Mouse (Mus musculus): ENCODE data around the gene Camk1d. TPM values are rescaled to one million over a fixed set of nuclear protein-coding genes. Genes with fewer than 3 reads are reported as not detected.

The Camk1d gene
- total and polyA plus RNA-seq, 2 experiments, result 17.0 to 47.7 TPM

- Histone ChIP-seq H3K27me3 (ENCODE audit: control insufficient read depth, insufficient read depth, low read length) (no peaks in the 10 kb centered on the region), H3K4me3 (ENCODE audit: insufficient read depth, low read depth, low read length) (no peak overlapping the region), H3K27ac (replicated peaks; ENCODE audit: insufficient read depth, low read depth, low read length) (no peak overlapping the region), H3K9ac (ENCODE audit: low read depth, low read length) (no peak overlapping the region), H3K79me2 (ENCODE audit: control insufficient read depth, insufficient read depth, low read length) (peaks cover 3% of the 10 kb centered on the region; the same call in 1 of the 2 replicates), H3K36me3 (ENCODE audit: control insufficient read depth, insufficient read depth, low read length) (no peaks in the 10 kb centered on the region), H3K4me1 (ENCODE audit: control insufficient read depth, insufficient read depth, low read length) (peaks cover 4% of the 10 kb centered on the region)
- TF ChIP-seq POLR2A (IDR thresholded peaks at IDR 0.05; ENCODE audit: extremely low read depth, insufficient read depth, low read length) (no peak), CTCF (IDR thresholded peaks at IDR 0.05; ENCODE audit: low read depth, low read length) (no peak)
- WGBS, result 84% methylated on average over 5 of the region's 5 CpGs
- no peak for DNase-seq (ENCODE audit: extremely low read depth, low read depth, low spot score)
These were observed 293.6 kb downstream of the Camk1d start for GRCm38 (mm10) chr2:5420621-5421196.

GRCm38 (mm10) chr2:5418802-5419201 lies 295.5 kb downstream of the Camk1d start:
- TF ChIP-seq CTCF (IDR thresholded peaks at IDR 0.05; ENCODE audit: low read depth, low read length), result no peak
- TF ChIP-seq POLR2A (IDR thresholded peaks at IDR 0.05; ENCODE audit: extremely low read depth, insufficient read depth, low read length), result no peak
- DNase-seq (ENCODE audit: extremely low read depth, low read depth, low spot score), result no peak

GRCm38 (mm10) chr2:5417158-5418032 lies 296.9 kb downstream of the Camk1d start:
- 66% methylated on average over 6 of the region's 6 CpGs for WGBS
- no peaks in the 10 kb centered on the region for H3K36me3 ChIP-seq (ENCODE audit: control insufficient read depth, insufficient read depth, low read length)
- H3K4me3 ChIP-seq (ENCODE audit: insufficient read depth, low read depth, low read length), result no peak overlapping the region
- H3K9ac ChIP-seq (ENCODE audit: low read depth, low read length), result no peak overlapping the region
- no peak for TF ChIP-seq POLR2A (IDR thresholded peaks at IDR 0.05; ENCODE audit: extremely low read depth, insufficient read depth, low read length)
- no peaks in the 10 kb centered on the region for H3K27me3 ChIP-seq (ENCODE audit: control insufficient read depth, insufficient read depth, low read length)
- H3K79me2 ChIP-seq (ENCODE audit: control insufficient read depth, insufficient read depth, low read length), result no peaks in the 10 kb centered on the region; the same call in 1 of the 2 replicates
- peaks cover 4% of the 10 kb centered on the region for H3K4me1 ChIP-seq (ENCODE audit: control insufficient read depth, insufficient read depth, low read length)
- DNase-seq (ENCODE audit: extremely low read depth, low read depth, low spot score), result peak; percentile 87
- no peak overlapping the region for H3K27ac ChIP-seq (replicated peaks; ENCODE audit: insufficient read depth, low read depth, low read length)

More at GRCm38 (mm10) chr2:5418802-5419201, 295.5 kb downstream of the Camk1d start:
- H3K36me3 ChIP-seq (ENCODE audit: control insufficient read depth, insufficient read depth, low read length), result no peaks in the 10 kb centered on the region
- no peak overlapping the region for H3K9ac ChIP-seq (ENCODE audit: low read depth, low read length)
- no peak overlapping the region for H3K4me3 ChIP-seq (ENCODE audit: insufficient read depth, low read depth, low read length)
- no peaks in the 10 kb centered on the region for H3K27me3 ChIP-seq (ENCODE audit: control insufficient read depth, insufficient read depth, low read length)
- H3K79me2 ChIP-seq (ENCODE audit: control insufficient read depth, insufficient read depth, low read length), result peaks cover 1% of the 10 kb centered on the region; the same call in 1 of the 2 replicates
- H3K4me1 ChIP-seq (ENCODE audit: control insufficient read depth, insufficient read depth, low read length), result peaks cover 4% of the 10 kb centered on the region
- 92% methylated on average over 4 of the region's 4 CpGs for WGBS
- no peak overlapping the region for H3K27ac ChIP-seq (replicated peaks; ENCODE audit: insufficient read depth, low read depth, low read length)

GRCm38 (mm10) chr2:5411774-5412173 lies 302.5 kb downstream of the Camk1d start:
- H3K4me3 ChIP-seq (ENCODE audit: insufficient read depth, low read depth, low read length), result no peak overlapping the region
- no peaks in the 10 kb centered on the region for H3K27me3 ChIP-seq (ENCODE audit: control insufficient read depth, insufficient read depth, low read length)
- H3K27ac ChIP-seq (replicated peaks; ENCODE audit: insufficient read depth, low read depth, low read length), result no peak overlapping the region
- no peak for TF ChIP-seq CTCF (IDR thresholded peaks at IDR 0.05; ENCODE audit: low read depth, low read length)
- TF ChIP-seq POLR2A (IDR thresholded peaks at IDR 0.05; ENCODE audit: extremely low read depth, insufficient read depth, low read length), result no peak
- DNase-seq (ENCODE audit: extremely low read depth, low read depth, low spot score), result no peak
- H3K36me3 ChIP-seq (ENCODE audit: control insufficient read depth, insufficient read depth, low read length), result no peaks in the 10 kb centered on the region
- no peaks in the 10 kb centered on the region for H3K4me1 ChIP-seq (ENCODE audit: control insufficient read depth, insufficient read depth, low read length)
- no peaks in the 10 kb centered on the region for H3K79me2 ChIP-seq (ENCODE audit: control insufficient read depth, insufficient read depth, low read length)
- no peak overlapping the region for H3K9ac ChIP-seq (ENCODE audit: low read depth, low read length)
- 84% methylated on average over 2 of the region's 2 CpGs for WGBS

- no peak overlapping the region for H3K9ac ChIP-seq (ENCODE audit: low read depth, low read length)
- peak; percentile 31 for DNase-seq (ENCODE audit: extremely low read depth, low read depth, low spot score)
- H3K4me1 ChIP-seq (ENCODE audit: control insufficient read depth, insufficient read depth, low read length), result peaks cover 6% of the 10 kb centered on the region; the same call in 1 of the 2 replicates
- H3K79me2 ChIP-seq (ENCODE audit: control insufficient read depth, insufficient read depth, low read length), result peaks cover 5% of the 10 kb centered on the region; the same call in 1 of the 2 replicates
- H3K4me3 ChIP-seq (ENCODE audit: insufficient read depth, low read depth, low read length), result no peak overlapping the region
- H3K36me3 ChIP-seq (ENCODE audit: control insufficient read depth, insufficient read depth, low read length), result no peaks in the 10 kb centered on the region
- WGBS, result 57% methylated on average over 3 of the region's 3 CpGs
- no peaks in the 10 kb centered on the region for H3K27me3 ChIP-seq (ENCODE audit: control insufficient read depth, insufficient read depth, low read length)
- peak; percentile 33; the same call in 1 of the 2 replicates for TF ChIP-seq CTCF (IDR thresholded peaks at IDR 0.05; ENCODE audit: low read depth, low read length)
- TF ChIP-seq POLR2A (IDR thresholded peaks at IDR 0.05; ENCODE audit: extremely low read depth, insufficient read depth, low read length), result no peak
- no peak overlapping the region for H3K27ac ChIP-seq (replicated peaks; ENCODE audit: insufficient read depth, low read depth, low read length)
These were observed 310.5 kb downstream of the Camk1d start for GRCm38 (mm10) chr2:5403850-5404249.
